Mouse (Mus musculus) embryonic facial prominence, embryonic 15.5 days (tissue): ENCODE measurements around the gene Hdac9. TPM values are rescaled to one million over a fixed set of nuclear protein-coding genes. Genes with fewer than 3 reads are reported as not detected.

ENCODE experiments used
- ATAC-seq: fragments of 200-750 bp; cut with Nextera tagmentation; 2 replicates; pipeline ENCODE4 v1.8.0; 2017; ENCODE audit warnings: low read depth, moderate TSS enrichment; ENCODE audit not compliant: insufficient number of reproducible peaks, low FRiP score, low TSS enrichment
- H3K27ac ChIP-seq: fragments of 300-500 bp; sonication (generic); replicated peaks from 2 replicates; pipeline ENCODE4 v1.5.1; 2015; ENCODE audit warnings: mild to moderate bottlenecking, inconsistent platforms
- H3K27me3 ChIP-seq: fragments of 300-500 bp; sonication (generic); 2 replicates; pipeline ENCODE4 v1.6.1; 2015; ENCODE audit warnings: inconsistent platforms
- H3K36me3 ChIP-seq: fragments of 300-500 bp; sonication (generic); 2 replicates; pipeline ENCODE4 v1.6.1; 2015; ENCODE audit warnings: mild to moderate bottlenecking, inconsistent platforms
- H3K4me1 ChIP-seq: fragments of 300-500 bp; sonication (generic); 2 replicates; pipeline ENCODE4 v1.6.1; 2015; ENCODE audit warnings: inconsistent platforms
- H3K4me2 ChIP-seq: fragments of 300-500 bp; sonication (generic); replicated peaks from 2 replicates; pipeline ENCODE4 v1.6.1; 2015; ENCODE audit warnings: mild to moderate bottlenecking, inconsistent platforms
- H3K4me3 ChIP-seq: fragments of 300-500 bp; sonication (generic); replicated peaks from 2 replicates; pipeline ENCODE4 v1.5.1; 2015; ENCODE audit warnings: mild to moderate bottlenecking, inconsistent platforms
- H3K9ac ChIP-seq: fragments of 300-500 bp; sonication (generic); 2 replicates; pipeline ENCODE4 v1.6.1; 2015; ENCODE audit warnings: inconsistent platforms
- H3K9me3 ChIP-seq: fragments of 300-500 bp; sonication (generic); replicated peaks from 2 replicates; pipeline ENCODE4 v1.6.1; 2016; ENCODE audit warnings: inconsistent platforms
- WGBS: fragments of 180-500 bp; shearing (Covaris S2); methylation state at CpG from one replicate; pipeline ENCODE4 v1.1.7; 2015; 5-methylcytosine and 5-hydroxymethylcytosine counted together
- polyA plus RNA-seq: library from polyadenylated mRNA; unstranded; fragments of >200 nt; fragmentation: Nextera tagmentation; extraction: Ambion mirVana; gene quantifications from 2 replicates; pipeline ENCODE4 v1.2.1, GENCODE M21; 2015

Hdac9 gene
- polyA plus RNA-seq, 1 experiment from 2014 or later: 7.4 TPM

DNA sequence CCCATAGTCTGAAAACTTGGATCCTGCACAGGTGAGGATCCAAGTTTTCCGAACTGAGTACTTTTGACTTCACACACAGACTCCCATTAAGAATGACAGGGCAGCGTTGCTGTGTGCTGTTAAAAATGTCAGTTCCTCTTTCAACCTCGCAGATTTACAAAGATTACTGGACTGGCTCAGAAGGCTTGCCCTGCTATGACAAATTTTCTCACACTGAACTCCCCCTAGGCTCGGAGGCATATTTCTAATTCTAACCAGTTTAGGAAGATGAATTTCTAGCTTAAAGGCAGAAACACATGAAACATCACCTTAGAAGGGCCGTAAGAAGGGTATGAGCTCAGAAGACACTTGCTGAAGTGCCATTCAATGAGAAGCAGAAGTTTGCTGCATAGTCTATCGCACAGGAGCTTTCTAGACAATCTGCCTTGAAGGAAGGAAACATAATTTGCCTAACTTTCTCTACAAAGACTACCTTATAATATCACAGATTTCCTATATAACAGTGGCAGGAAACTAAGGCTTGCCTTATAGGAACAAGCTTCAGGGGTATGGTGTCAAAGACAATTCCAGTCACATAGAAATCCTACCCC is 137.4 kb downstream of the Hdac9 start:
- no peaks in the 10 kb centered on the region for H3K36me3 ChIP-seq
- no peaks in the 10 kb centered on the region for H3K9me3 ChIP-seq
- no peak for ATAC-seq
- H3K4me1 ChIP-seq: no peaks in the 10 kb centered on the region
- WGBS: 65% methylated on average over 6 of the region's 6 CpGs
- no peak overlapping the region for H3K4me2 ChIP-seq
- no peaks in the 10 kb centered on the region for H3K27me3 ChIP-seq
- no peak overlapping the region for H3K27ac ChIP-seq
- H3K4me3 ChIP-seq: no peak overlapping the region
- H3K9ac ChIP-seq: no peak overlapping the region

DNA sequence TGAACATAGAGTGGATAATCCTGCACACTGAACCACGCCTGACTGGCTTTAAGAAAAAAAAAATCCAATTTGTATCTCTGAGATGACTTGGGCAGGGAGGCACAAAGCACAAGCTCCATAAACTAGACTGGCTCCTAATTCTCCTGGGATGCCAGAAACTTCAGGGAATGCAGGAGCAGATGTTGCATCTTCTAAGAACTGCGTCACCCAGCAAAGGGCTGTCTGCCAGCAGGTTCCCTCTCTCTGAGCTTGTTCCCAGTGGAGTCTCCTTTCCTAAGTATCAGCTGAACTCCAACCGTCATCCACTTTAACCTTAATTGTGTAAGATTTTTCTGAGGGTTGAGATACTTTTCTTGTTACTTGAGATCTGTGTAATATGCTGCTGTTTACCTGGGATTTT is 140.7 kb downstream of the Hdac9 start:
- Histone ChIP-seq H3K9me3 (no peaks in the 10 kb centered on the region), H3K9ac (no peak overlapping the region), H3K4me3 (no peak overlapping the region), H3K4me1 (no peaks in the 10 kb centered on the region), H3K27me3 (no peaks in the 10 kb centered on the region), H3K36me3 (no peaks in the 10 kb centered on the region), H3K27ac (no peak overlapping the region), H3K4me2 (no peak overlapping the region)
- WGBS: 56% methylated on average over 3 of the region's 3 CpGs
- ATAC-seq: no peak

DNA sequence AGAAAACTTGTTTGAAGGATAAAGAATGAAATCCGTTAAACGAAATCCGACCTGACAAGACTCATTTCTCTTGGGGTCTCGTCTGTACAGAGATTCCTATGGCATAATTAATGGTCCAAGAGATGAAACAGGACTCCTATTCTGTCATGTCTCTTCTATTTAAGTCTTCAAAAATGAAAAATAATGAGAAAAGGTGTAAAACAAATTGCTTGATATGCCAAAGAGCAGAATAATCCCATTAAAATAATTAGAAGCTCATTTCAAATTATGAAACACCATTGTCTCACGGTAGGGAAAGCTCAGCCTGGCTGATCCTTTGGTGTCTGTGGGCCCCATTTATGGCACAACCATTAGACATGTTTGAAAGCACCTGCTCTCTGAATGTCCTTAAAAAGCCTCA is 142.8 kb downstream of the Hdac9 start:
- no peaks in the 10 kb centered on the region for H3K27me3 ChIP-seq
- H3K4me1 ChIP-seq: no peaks in the 10 kb centered on the region
- no peak overlapping the region for H3K4me3 ChIP-seq
- no peak overlapping the region for H3K27ac ChIP-seq
- ATAC-seq: no peak
- H3K9ac ChIP-seq: no peak overlapping the region
- no peaks in the 10 kb centered on the region for H3K9me3 ChIP-seq
- H3K36me3 ChIP-seq: no peaks in the 10 kb centered on the region
- no peak overlapping the region for H3K4me2 ChIP-seq
- 53% methylated on average over 5 of the region's 5 CpGs for WGBS

DNA sequence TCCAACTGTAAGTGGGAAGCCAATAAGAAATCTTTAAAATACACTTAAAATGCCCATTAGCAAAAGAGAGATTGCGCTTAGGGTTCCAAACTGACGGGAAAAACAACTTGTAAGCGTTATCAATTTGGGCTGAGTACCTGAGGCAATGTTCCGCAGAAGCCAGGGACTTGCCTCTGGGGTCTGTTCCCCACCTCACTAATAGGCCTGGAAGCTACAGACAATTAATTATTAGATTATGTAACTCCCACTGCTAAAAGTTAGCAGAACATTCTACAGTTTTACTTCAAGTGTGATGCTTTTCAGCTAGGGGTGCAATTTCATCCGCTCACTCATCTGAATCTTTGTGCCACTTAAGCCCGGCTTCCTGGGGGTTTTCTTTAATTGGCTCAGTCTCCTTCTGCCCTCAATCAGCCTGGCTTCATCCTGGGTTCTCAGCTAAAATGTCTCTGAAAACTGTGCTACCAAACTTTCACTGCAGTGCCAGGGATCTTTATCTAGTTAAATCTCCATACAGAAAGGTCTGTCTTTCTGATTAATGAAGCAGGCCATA is 149.6 kb downstream of the Hdac9 start:
- WGBS: 62% methylated on average over 6 of the region's 6 CpGs

DNA sequence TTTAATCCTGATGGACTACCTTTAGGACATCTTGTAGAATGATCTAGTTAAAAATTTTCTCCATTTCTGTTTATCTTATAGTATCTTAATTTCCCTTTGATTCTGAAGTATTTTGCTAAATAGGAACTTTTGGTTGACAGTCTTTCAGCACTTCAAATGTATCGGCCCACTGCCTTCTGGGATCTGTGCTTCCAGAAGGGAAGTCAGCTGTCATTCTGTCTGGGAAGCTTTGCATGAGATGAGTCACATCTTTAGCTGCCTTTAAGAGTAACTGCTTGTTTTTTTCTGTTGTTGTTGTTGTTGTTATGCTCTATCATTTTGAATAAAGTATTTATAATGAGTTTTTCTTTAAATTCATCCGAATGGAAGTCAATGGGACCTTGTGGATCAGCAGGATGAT is 169.6 kb downstream of the Hdac9 start:
- H3K27me3 ChIP-seq: no peaks in the 10 kb centered on the region
- H3K36me3 ChIP-seq: no peaks in the 10 kb centered on the region
- H3K4me1 ChIP-seq: no peaks in the 10 kb centered on the region
- H3K27ac ChIP-seq: no peak overlapping the region
- 69% methylated on average over 2 of the region's 2 CpGs for WGBS
- H3K4me3 ChIP-seq: no peak overlapping the region
- ATAC-seq: no peak
- no peaks in the 10 kb centered on the region for H3K9me3 ChIP-seq
- no peak overlapping the region for H3K4me2 ChIP-seq
- no peak overlapping the region for H3K9ac ChIP-seq

More for the DNA sequence above, 149.6 kb downstream of the Hdac9 start:
- no peak overlapping the region for H3K9ac ChIP-seq
- H3K9me3 ChIP-seq: no peaks in the 10 kb centered on the region
- H3K4me2 ChIP-seq: no peak overlapping the region
- H3K27me3 ChIP-seq: no peaks in the 10 kb centered on the region
- no peak for ATAC-seq
- no peak overlapping the region for H3K27ac ChIP-seq
- no peaks in the 10 kb centered on the region for H3K4me1 ChIP-seq
- no peaks in the 10 kb centered on the region for H3K36me3 ChIP-seq
- no peak overlapping the region for H3K4me3 ChIP-seq

DNA sequence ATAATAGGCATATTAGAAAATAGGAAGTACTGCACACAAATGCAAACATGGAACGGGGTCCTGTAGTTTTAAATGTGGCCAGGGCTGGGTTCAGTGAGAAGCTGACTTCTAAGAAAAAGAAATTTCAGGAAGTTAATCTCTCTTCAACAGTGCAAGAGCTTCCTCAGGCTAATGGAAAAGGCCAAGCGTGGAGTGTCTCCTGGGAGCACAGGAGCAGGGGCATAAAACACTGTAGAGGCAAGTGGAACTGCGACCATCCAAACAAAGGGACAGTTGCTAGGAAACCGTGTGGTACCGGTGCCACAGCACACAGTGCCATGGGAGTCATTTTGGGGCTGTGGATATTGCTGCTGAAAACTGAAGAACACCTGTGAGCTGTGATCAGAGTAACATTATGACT is 191.7 kb downstream of the Hdac9 start:
- ATAC-seq: no peak
- Histone ChIP-seq H3K27ac (no peak overlapping the region), H3K4me3 (no peak overlapping the region)

DNA sequence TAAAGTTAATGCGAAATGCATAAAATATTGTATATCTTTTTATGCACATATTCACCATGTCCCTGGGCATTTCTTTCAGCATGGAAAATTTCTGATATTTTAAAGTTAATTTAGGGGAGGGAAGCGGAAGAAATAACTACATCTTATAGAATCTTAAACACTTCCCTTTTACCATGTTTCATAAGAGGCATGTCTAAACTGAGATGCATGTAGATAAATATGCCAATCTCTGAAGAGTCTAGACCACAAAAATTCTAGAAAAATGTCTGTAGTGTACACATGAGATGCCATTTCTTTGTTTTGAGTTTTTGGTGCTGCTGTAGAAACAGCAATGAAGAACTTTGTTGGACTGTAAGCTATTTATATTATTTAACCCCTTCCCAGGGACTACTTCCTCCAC is 192.6 kb downstream of the Hdac9 start:
- no peak for ATAC-seq
- H3K9ac ChIP-seq: no peak overlapping the region
- H3K9me3 ChIP-seq: no peaks in the 10 kb centered on the region
- no peaks in the 10 kb centered on the region for H3K4me1 ChIP-seq
- H3K4me2 ChIP-seq: no peak overlapping the region
- no peaks in the 10 kb centered on the region for H3K36me3 ChIP-seq
- no peak overlapping the region for H3K4me3 ChIP-seq
- 65% methylated on average over 2 of the region's 2 CpGs for WGBS
- H3K27ac ChIP-seq: no peak overlapping the region
- no peaks in the 10 kb centered on the region for H3K27me3 ChIP-seq

More for the DNA sequence above, 191.7 kb downstream of the Hdac9 start:
- Histone ChIP-seq H3K9ac (no peak overlapping the region), H3K9me3 (no peaks in the 10 kb centered on the region), H3K4me1 (no peaks in the 10 kb centered on the region), H3K36me3 (no peaks in the 10 kb centered on the region), H3K27me3 (no peaks in the 10 kb centered on the region), H3K4me2 (no peak overlapping the region)
- WGBS: 63% methylated on average over 5 of the region's 5 CpGs

DNA sequence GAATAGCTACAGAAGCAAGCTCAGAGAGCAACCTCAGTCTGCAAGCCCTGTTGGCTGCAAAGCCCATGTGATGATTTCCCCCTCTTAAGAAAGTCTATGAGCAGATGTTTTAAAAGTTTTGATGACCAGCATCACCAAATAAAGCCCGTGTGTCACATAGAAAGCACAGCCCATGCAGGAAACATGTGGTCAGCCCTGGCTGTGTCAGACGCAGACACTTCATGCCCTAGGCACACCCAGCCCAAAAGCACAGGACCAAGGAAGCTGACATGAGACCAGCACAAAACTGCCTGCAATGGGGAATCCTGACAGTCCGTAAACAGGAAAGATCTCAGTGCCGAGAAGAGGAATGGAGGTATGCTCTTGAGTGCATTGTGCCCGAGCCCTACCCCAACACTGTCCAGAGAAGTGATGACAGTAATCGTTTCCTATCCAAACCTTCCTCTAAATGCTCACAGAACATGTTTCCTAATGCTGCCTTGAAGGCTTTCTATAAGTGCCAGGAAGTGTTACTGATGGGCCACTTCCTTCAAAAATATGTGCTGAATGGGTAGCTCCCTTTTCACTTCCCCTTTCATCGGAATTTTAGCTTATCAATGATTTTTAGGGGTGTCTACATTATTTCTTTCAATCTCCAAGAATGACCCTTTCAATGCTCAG is 193.9 kb downstream of the Hdac9 start:
- H3K27me3 ChIP-seq: no peaks in the 10 kb centered on the region
- no peak overlapping the region for H3K27ac ChIP-seq
- ATAC-seq: no peak
- no peaks in the 10 kb centered on the region for H3K36me3 ChIP-seq
- H3K4me1 ChIP-seq: no peaks in the 10 kb centered on the region
- no peak overlapping the region for H3K9ac ChIP-seq
- no peak overlapping the region for H3K4me2 ChIP-seq
- H3K4me3 ChIP-seq: no peak overlapping the region
- 68% methylated on average over 7 of the region's 7 CpGs for WGBS
- H3K9me3 ChIP-seq: no peaks in the 10 kb centered on the region

DNA sequence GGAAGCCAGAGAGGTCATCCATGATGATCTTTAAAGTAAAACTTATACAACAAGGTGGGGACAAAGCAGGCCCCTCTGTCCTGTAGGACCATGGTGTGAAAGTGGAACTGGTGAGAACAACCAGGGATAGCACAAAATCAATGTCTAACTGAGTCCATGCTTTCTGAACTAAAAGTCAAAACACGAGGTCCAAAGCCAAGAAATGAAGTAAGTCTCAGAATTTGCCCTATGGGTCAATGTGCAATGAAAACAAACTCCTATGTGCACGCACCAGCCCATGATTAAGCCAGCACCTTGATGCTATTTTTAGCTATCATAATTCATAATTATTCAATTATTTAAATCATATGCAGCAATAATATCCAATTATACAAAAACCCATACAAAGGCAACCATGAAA is 196.0 kb downstream of the Hdac9 start:
- no peaks in the 10 kb centered on the region for H3K9me3 ChIP-seq
- no peaks in the 10 kb centered on the region for H3K4me1 ChIP-seq
- no peak for ATAC-seq
- no peaks in the 10 kb centered on the region for H3K27me3 ChIP-seq
- H3K36me3 ChIP-seq: no peaks in the 10 kb centered on the region
- no peak overlapping the region for H3K4me3 ChIP-seq
- 58% methylated on average over 2 of the region's 2 CpGs for WGBS
- no peak overlapping the region for H3K4me2 ChIP-seq
- H3K27ac ChIP-seq: no peak overlapping the region
- H3K9ac ChIP-seq: no peak overlapping the region

DNA sequence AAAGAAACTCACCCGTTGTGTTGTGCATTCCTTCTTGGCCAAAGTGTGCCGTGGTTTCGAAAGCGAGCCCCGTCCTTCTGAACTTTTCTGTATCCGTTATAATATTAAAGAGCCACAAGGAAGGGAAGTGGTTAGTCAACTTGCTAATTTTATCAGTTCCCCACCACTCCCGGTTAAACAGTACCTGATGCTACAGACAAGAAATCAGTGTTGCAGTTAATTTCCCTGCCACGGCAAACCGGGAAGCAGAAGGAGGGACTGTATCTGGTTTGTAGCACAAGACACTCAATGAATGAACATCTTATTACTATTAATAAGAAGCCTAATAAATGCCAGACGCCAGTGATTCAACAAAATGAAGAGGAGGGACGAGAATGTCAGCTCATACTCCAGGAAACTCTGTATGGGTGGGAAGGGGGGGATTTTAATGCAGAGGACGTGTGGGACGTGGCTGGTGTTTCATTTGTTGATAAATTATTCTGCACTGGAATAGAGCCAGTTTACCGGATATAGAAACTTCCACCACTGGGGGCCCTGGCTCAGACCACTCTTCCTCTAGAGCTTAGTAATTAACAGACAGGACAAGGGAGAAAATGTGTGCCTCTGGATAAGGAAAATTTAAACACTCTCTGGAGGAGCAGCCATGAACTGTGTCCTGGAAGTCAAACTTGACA is 202.5 kb downstream of the Hdac9 start:
- Histone ChIP-seq H3K4me2 (peak overlapping the region; percentile 40), H3K27me3 (no peaks in the 10 kb centered on the region), H3K36me3 (no peaks in the 10 kb centered on the region), H3K4me3 (peak overlapping the region; percentile 31), H3K27ac (peak overlapping the region; percentile 39; the same call in 1 of the 2 replicates), H3K9ac (no peak overlapping the region), H3K9me3 (no peaks in the 10 kb centered on the region), H3K4me1 (peaks cover 8% of the 10 kb centered on the region; the same call in 1 of the 2 replicates)
- no peak for ATAC-seq
- 21% methylated on average over 14 of the region's 14 CpGs for WGBS

DNA sequence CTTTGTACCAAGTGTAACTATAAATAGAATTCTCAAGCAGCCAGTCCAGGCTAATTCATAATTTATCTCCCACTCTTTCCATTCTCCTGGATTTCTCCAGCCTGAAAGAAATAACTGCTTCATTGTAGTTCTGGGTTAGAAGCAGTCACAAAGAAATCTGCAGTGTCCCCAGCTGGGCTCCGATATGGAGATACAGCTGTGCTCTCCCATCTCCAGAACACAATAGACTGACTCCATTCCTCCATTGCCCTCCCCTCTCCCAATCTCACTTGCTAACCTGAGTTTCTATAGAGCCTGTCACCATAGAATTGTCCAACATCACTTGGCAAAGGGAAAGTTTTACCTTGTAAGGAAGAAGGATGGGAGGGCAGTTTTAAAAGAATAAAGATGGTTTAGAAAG is 218.9 kb downstream of the Hdac9 start:
- H3K27ac ChIP-seq: no peak overlapping the region
- no peaks in the 10 kb centered on the region for H3K9me3 ChIP-seq
- no peak overlapping the region for H3K4me3 ChIP-seq
- no peak overlapping the region for H3K9ac ChIP-seq
- H3K27me3 ChIP-seq: no peaks in the 10 kb centered on the region
- H3K4me2 ChIP-seq: no peak overlapping the region
- no peak for ATAC-seq
- H3K4me1 ChIP-seq: no peaks in the 10 kb centered on the region
- H3K36me3 ChIP-seq: no peaks in the 10 kb centered on the region
- 67% methylated on average over 1 of the region's 1 CpGs for WGBS
